ENCODE assay signal across 20 mouse cellular contexts in the genomic region with DNA sequence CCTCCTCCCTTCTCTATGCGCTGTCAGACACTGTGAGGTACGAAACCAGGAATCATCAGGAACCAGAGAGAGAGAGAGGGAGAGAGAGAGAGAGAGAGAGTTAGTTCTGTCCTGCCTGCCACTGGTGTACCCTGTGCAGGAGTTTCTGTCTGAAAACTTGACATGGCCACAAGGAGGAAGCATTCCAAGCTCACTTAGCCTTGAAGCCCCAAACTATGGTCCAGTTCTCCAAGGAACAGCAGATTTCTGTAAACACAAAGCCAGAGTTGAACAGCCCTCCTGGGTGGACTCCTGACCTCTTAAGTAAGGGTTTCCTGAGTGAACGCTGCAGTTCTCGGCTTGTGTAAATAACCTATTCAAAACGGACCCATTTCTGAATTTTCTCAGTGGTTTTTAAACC. TPM values are rescaled to one million over a fixed set of nuclear protein-coding genes. Genes with fewer than 3 reads are reported as not detected.
DNase-seq lines count a peak whose midpoint lies in the region; ATAC-seq and TF ChIP-seq lines count a peak whose summit lies in the region.
"Had no signal": no experiment of that assay in that cellular context is flagged by ENCODE, and none has a peak within 500 bp of the region (broad histone marks: within the 10 kb centered on the region; RNA-seq: fewer than 3 reads in every experiment).

No protein-coding gene starts in this region.

- no peaks in the 10 kb centered on the region; the same call in 1 of the 2 replicates for H3K4me1 ChIP-seq in embryonic facial prominence, embryonic 11.5 days (ENCODE audit: control insufficient read depth, insufficient read depth, low read length)
- H3K4me1 ChIP-seq: megakaryocyte, embryonic 14.5 days had no signal

- H3K9ac ChIP-seq in embryonic facial prominence, embryonic 11.5 days (replicated peaks; ENCODE audit: low read length): no peak overlapping the region

- no peak overlapping the region for H3K4me3 ChIP-seq in layer of hippocampus, adult 2 months
- no peak overlapping the region for H3K4me3 ChIP-seq in embryonic facial prominence, embryonic 11.5 days (ENCODE audit: low read depth, low read length)
- H3K4me3 ChIP-seq: erythroblast, embryonic 14.5 days; heart, embryonic 10.5 days; megakaryocyte, embryonic 14.5 days had no signal

- TF ChIP-seq CTCF in layer of hippocampus, adult 2 months (conservative IDR thresholded peaks at IDR 0.05): peak; percentile 19; the same call in 1 of the 2 replicates

- H3K9me3 ChIP-seq in embryonic facial prominence, embryonic 11.5 days (replicated peaks; ENCODE audit: control insufficient read depth, low read length): no peaks in the 10 kb centered on the region
- H3K9me3 ChIP-seq: heart, embryonic 10.5 days had no signal

- no peak overlapping the region for H3K4me2 ChIP-seq in embryonic facial prominence, embryonic 11.5 days (ENCODE audit: low read depth, low read length)
- H3K4me2 ChIP-seq: liver, embryonic 11.5 days had no signal

- H3K27me3 ChIP-seq in embryonic facial prominence, embryonic 11.5 days (ENCODE audit: control insufficient read depth, insufficient read depth, low read length): no peaks in the 10 kb centered on the region

- H3K36me3 ChIP-seq in embryonic facial prominence, embryonic 11.5 days (replicated peaks; ENCODE audit: control insufficient read depth, insufficient read depth, low read depth, low read length): no peaks in the 10 kb centered on the region
- H3K36me3 ChIP-seq: heart, embryonic 10.5 days had no signal

- DNase-seq in heart, adult 11 months: peak; percentile 87
- no peak for DNase-seq in heart, postnatal 25 days (ENCODE audit: low spot score)
- DNase-seq in layer of hippocampus, adult 2 months (ENCODE audit: low spot score in 2 of 2): no peak
- no peak for DNase-seq in layer of hippocampus, adult 11-12 months (ENCODE audit: low spot score)
- DNase-seq in embryonic facial prominence, embryonic 11.5 days (ENCODE audit: low spot score): peak; percentile 36
- DNase-seq in lung, postnatal 14 days: peak; percentile 19
- DNase-seq in thymus, postnatal 4 days: no peak
- DNase-seq: B cell, adult 2 months; cerebellum, adult 2 months; gastrocnemius, postnatal 14 days; heart, postnatal 36 days; layer of hippocampus, adult 9-11 months had no signal

- no peak for ATAC-seq in embryonic facial prominence, embryonic 11.5 days (replicated peaks; ENCODE audit: insufficient number of reproducible peaks, low FRiP score, low TSS enrichment, low read depth)
- no peak for ATAC-seq in megakaryocyte progenitor cell, adult 5-6 weeks (replicated peaks; ENCODE audit: poor library complexity)
- ATAC-seq: inflammation-experienced regulatory T-cells, adult 6 months had no signal

- H3K27ac ChIP-seq in layer of hippocampus, adult 2 months: no peak overlapping the region
- no peak overlapping the region for H3K27ac ChIP-seq in embryonic facial prominence, embryonic 11.5 days (replicated peaks; ENCODE audit: low read depth, low read length)
- H3K27ac ChIP-seq: heart, embryonic 10.5 days had no signal

- intact Hi-C loops in heart, postnatal 25 days (cut with DNase I): no loop called here

- WGBS in embryonic facial prominence, embryonic 11.5 days: 17% methylated on average over 4 of the region's 5 CpGs

RNA-seq across cellular contexts. Expression of a gene that starts 40.2 kb away (rescaled TPM):
- 1 to 10 TPM; 3.0 to 3.9 TPM for total RNA-seq in heart, postnatal 25 days (2021)
- 1 to 10 TPM; 7.7 to 9.0 TPM for total RNA-seq in layer of hippocampus, adult 2 months (2021)
- polyA plus RNA-seq in embryonic facial prominence, embryonic 11.5 days (2014; fragmentation: Nextera tagmentation; extraction: Ambion mirVana): 105 TPM in 2 replicates
- 76.3 and 83.9 TPM in 2 replicates for total RNA-seq in megakaryocyte progenitor cell, adult 5-6 weeks (2015)
- 49.4 and 49.8 TPM in 2 replicates for total RNA-seq in megakaryocyte progenitor cell, adult 5-6 weeks (2017)

RNA-seq across cellular contexts. Expression of a gene that starts 51.0 kb away (rescaled TPM):
- total RNA-seq in heart, postnatal 25 days (2021): 10 to 100 TPM; 15.3 to 16.3 TPM
- under 1 TPM in 1 of 2 experiments, not detected in 1; 0.37 TPM for total RNA-seq in layer of hippocampus, adult 2 months (2021)
- 0.21 TPM in 2 replicates for polyA plus RNA-seq in embryonic facial prominence, embryonic 11.5 days (2014; fragmentation: Nextera tagmentation; extraction: Ambion mirVana)
- total RNA-seq in megakaryocyte progenitor cell, adult 5-6 weeks (2015): 0.22 TPM in 1 of 2 replicates, not detected in the other
- total RNA-seq in megakaryocyte progenitor cell, adult 5-6 weeks (2017): not detected in 2 replicates
- total RNA-seq: common myeloid progenitor, adult 5-6 weeks had no signal
- polyA plus RNA-seq: inflammation-experienced regulatory T-cells, adult 6 months; neural tube, embryonic 14.5 days had no signal

Comparison
In these comparisons a context has a peak if more than half of its experiments do, and no peak if none do; other contexts are left out.
1. DNase-seq: peak in heart, adult 11 months (single experiment), embryonic facial prominence, embryonic 11.5 days (single experiment) and lung, postnatal 14 days (single experiment); none in heart, postnatal 25 days (single experiment), layer of hippocampus, adult 2 months (0 of 2), layer of hippocampus, adult 11-12 months (single experiment) and thymus, postnatal 4 days (single experiment).
2. RNA of a gene that starts 40.2 kb away (total RNA-seq): 49.4 to 83.9 TPM in megakaryocyte progenitor cell, adult 5-6 weeks; 7.7 to 9.0 TPM in layer of hippocampus, adult 2 months and 3.0 to 3.9 TPM in heart, postnatal 25 days; every median in the first group is over 4 times any median in the second.
3. RNA of a gene that starts 51.0 kb away (total RNA-seq): 15.3 to 16.3 TPM in heart, postnatal 25 days; 0.37 TPM in layer of hippocampus, adult 2 months and 0.22 TPM in megakaryocyte progenitor cell, adult 5-6 weeks; every median in the first group is over 10 times any median in the second.